Mouse (Mus musculus) embryonic facial prominence, embryonic 11.5 days (tissue): ENCODE data around the gene Samd4b. TPM values are rescaled to one million over a fixed set of nuclear protein-coding genes. Genes with fewer than 3 reads are reported as not detected.

Experiments
- ATAC-seq: fragments of 200-750 bp; cut with Nextera tagmentation; replicated peaks from 2 replicates; pipeline ENCODE4 v1.8.0; 2017; ENCODE audit warnings: low read depth; ENCODE audit not compliant: insufficient number of reproducible peaks, low FRiP score, low TSS enrichment
- DNase-seq: peaks from one replicate; pipeline ENCODE4 v3.0.0-alpha.2; 2015; ENCODE audit warnings: low spot score
- H3K27ac ChIP-seq: fragments of 300-500 bp; sonication (generic); replicated peaks from 2 replicates; pipeline ENCODE4 v1.5.1; 2014; ENCODE audit warnings: mild to moderate bottlenecking, low read depth, low read length, control low read depth
- H3K27me3 ChIP-seq: fragments of 300-500 bp; sonication (generic); 2 replicates; pipeline ENCODE4 v1.6.1; 2014; ENCODE audit warnings: mild to moderate bottlenecking, low read length, moderate library complexity, mixed read lengths; ENCODE audit not compliant: control insufficient read depth, insufficient read depth
- H3K36me3 ChIP-seq: fragments of 300-500 bp; sonication (generic); replicated peaks from 2 replicates; pipeline ENCODE4 v1.6.1; 2014; ENCODE audit warnings: low read depth, mild to moderate bottlenecking, low read length, moderate library complexity, mixed read lengths; ENCODE audit not compliant: control insufficient read depth, insufficient read depth
- H3K4me1 ChIP-seq: fragments of 300-500 bp; sonication (generic); 2 replicates; pipeline ENCODE4 v1.6.1; 2014; ENCODE audit warnings: low read length, mixed read lengths; ENCODE audit not compliant: control insufficient read depth, insufficient read depth
- H3K4me2 ChIP-seq: fragments of 300-500 bp; sonication (generic); 2 replicates; pipeline ENCODE4 v1.6.1; 2014; ENCODE audit warnings: low read depth, mild to moderate bottlenecking, control low read depth, low read length, moderate library complexity
- H3K4me3 ChIP-seq: fragments of 300-500 bp; sonication (generic); 2 replicates; pipeline ENCODE4 v1.5.1; 2014; ENCODE audit warnings: low read depth, low read length, control low read depth
- H3K9ac ChIP-seq: fragments of 300-500 bp; sonication (generic); replicated peaks from 2 replicates; pipeline ENCODE4 v1.6.1; 2014; ENCODE audit warnings: mild to moderate bottlenecking, control low read depth, low read length
- H3K9me3 ChIP-seq: fragments of 300-500 bp; sonication (generic); replicated peaks from 2 replicates; pipeline ENCODE4 v1.6.1; 2016; ENCODE audit warnings: mild to moderate bottlenecking, low read length, inconsistent platforms, mixed read lengths; ENCODE audit not compliant: control insufficient read depth
- WGBS: fragments of 180-500 bp; shearing (Covaris S2); extraction: QIAGEN DNeasy Blood & Tissue Kit; methylation state at CpG from one replicate; pipeline ENCODE4 v1.1.7; 2014; 5-methylcytosine and 5-hydroxymethylcytosine counted together
- polyA plus RNA-seq: library from polyadenylated mRNA; unstranded; fragments of >200 nt; fragmentation: Nextera tagmentation; extraction: Ambion mirVana; gene quantifications from 2 replicates; pipeline ENCODE4 v1.2.1, GENCODE M21; 2014

Gene Samd4b
- polyA plus RNA-seq, 1 experiment from 2014 or later: 29.4 TPM

GRCm38 (mm10) chr7:28565407-28565806, 32.5 kb downstream of the Samd4b start:
- H3K36me3 ChIP-seq: peaks cover 2% of the 10 kb centered on the region
- no peak for DNase-seq
- H3K9me3 ChIP-seq: no peaks in the 10 kb centered on the region
- H3K9ac ChIP-seq: no peak overlapping the region
- H3K4me1 ChIP-seq: no peaks in the 10 kb centered on the region
- WGBS: 74% methylated on average over 5 of the region's 5 CpGs
- H3K4me3 ChIP-seq: no peak overlapping the region
- no peak overlapping the region for H3K27ac ChIP-seq
- ATAC-seq: no peak
- no peaks in the 10 kb centered on the region for H3K27me3 ChIP-seq
- no peak overlapping the region for H3K4me2 ChIP-seq

GRCm38 (mm10) chr7:28562951-28563350, 35.0 kb downstream of the Samd4b start:
- Histone ChIP-seq H3K4me3 (no peak overlapping the region), H3K4me2 (no peak overlapping the region), H3K27ac (no peak overlapping the region), H3K4me1 (no peaks in the 10 kb centered on the region), H3K9ac (no peak overlapping the region), H3K27me3 (no peaks in the 10 kb centered on the region), H3K9me3 (no peaks in the 10 kb centered on the region), H3K36me3 (peaks cover 12% of the 10 kb centered on the region)
- WGBS: 91% methylated on average over 13 of the region's 13 CpGs
- DNase-seq (no peak), ATAC-seq (no peak)

GRCm38 (mm10) chr7:28562371-28562770, 35.6 kb downstream of the Samd4b start:
- no peak for DNase-seq
- no peaks in the 10 kb centered on the region for H3K27me3 ChIP-seq
- H3K9me3 ChIP-seq: no peaks in the 10 kb centered on the region
- no peak overlapping the region for H3K9ac ChIP-seq
- 91% methylated on average over 13 of the region's 13 CpGs for WGBS
- H3K36me3 ChIP-seq: peaks cover 10% of the 10 kb centered on the region
- H3K4me1 ChIP-seq: no peaks in the 10 kb centered on the region
- no peak for ATAC-seq
- H3K27ac ChIP-seq: no peak overlapping the region
- no peak overlapping the region for H3K4me3 ChIP-seq
- no peak overlapping the region for H3K4me2 ChIP-seq

GRCm38 (mm10) chr7:28561967-28562366, 36.0 kb downstream of the Samd4b start:
- no peaks in the 10 kb centered on the region for H3K9me3 ChIP-seq
- DNase-seq (no peak), ATAC-seq (no peak)
- 93% methylated on average over 11 of the region's 11 CpGs for WGBS
- H3K9ac ChIP-seq: no peak overlapping the region
- no peak overlapping the region for H3K4me3 ChIP-seq
- no peak overlapping the region for H3K4me2 ChIP-seq
- H3K4me1 ChIP-seq: no peaks in the 10 kb centered on the region
- H3K27me3 ChIP-seq: no peaks in the 10 kb centered on the region
- H3K36me3 ChIP-seq: peaks cover 10% of the 10 kb centered on the region
- no peak overlapping the region for H3K27ac ChIP-seq

- ATAC-seq (no peak), DNase-seq (no peak)
- WGBS: 92% methylated on average over 10 of the region's 10 CpGs
- Histone ChIP-seq H3K36me3 (peaks cover 10% of the 10 kb centered on the region), H3K4me1 (no peaks in the 10 kb centered on the region), H3K9ac (no peak overlapping the region), H3K27ac (no peak overlapping the region), H3K4me2 (no peak overlapping the region), H3K27me3 (no peaks in the 10 kb centered on the region), H3K9me3 (no peaks in the 10 kb centered on the region), H3K4me3 (no peak overlapping the region)
Observed at GRCm38 (mm10) chr7:28560856-28561255, 37.1 kb downstream of the Samd4b start.

GRCm38 (mm10) chr7:28558486-28558885, 39.5 kb downstream of the Samd4b start:
- Histone ChIP-seq H3K4me2 (no peak overlapping the region), H3K27ac (no peak overlapping the region), H3K27me3 (no peaks in the 10 kb centered on the region), H3K4me3 (no peak overlapping the region), H3K36me3 (peaks cover 10% of the 10 kb centered on the region), H3K4me1 (no peaks in the 10 kb centered on the region), H3K9me3 (no peaks in the 10 kb centered on the region), H3K9ac (no peak overlapping the region)
- ATAC-seq (no peak), DNase-seq (no peak)
- WGBS: 49% methylated on average over 4 of the region's 4 CpGs

GRCm38 (mm10) chr7:28557708-28558107, 40.2 kb downstream of the Samd4b start:
- no peak overlapping the region for H3K9ac ChIP-seq
- H3K27ac ChIP-seq: no peak overlapping the region
- ATAC-seq (no peak), DNase-seq (no peak)
- no peaks in the 10 kb centered on the region for H3K4me1 ChIP-seq
- no peak overlapping the region for H3K4me3 ChIP-seq
- no peaks in the 10 kb centered on the region for H3K9me3 ChIP-seq
- H3K36me3 ChIP-seq: peaks cover 10% of the 10 kb centered on the region
- H3K4me2 ChIP-seq: no peak overlapping the region
- H3K27me3 ChIP-seq: no peaks in the 10 kb centered on the region
- whole genome bisulfite sequencing: 71% methylated on average over 6 of the region's 6 CpGs

- no peaks in the 10 kb centered on the region for H3K27me3 ChIP-seq
- DNase-seq (no peak), ATAC-seq (no peak)
- WGBS: 82% methylated on average over 5 of the region's 5 CpGs
- H3K4me2 ChIP-seq: no peak overlapping the region
- H3K4me1 ChIP-seq: no peaks in the 10 kb centered on the region
- no peak overlapping the region for H3K27ac ChIP-seq
- H3K9me3 ChIP-seq: no peaks in the 10 kb centered on the region
- H3K9ac ChIP-seq: no peak overlapping the region
- H3K4me3 ChIP-seq: no peak overlapping the region
- peaks cover 10% of the 10 kb centered on the region for H3K36me3 ChIP-seq
Observed at GRCm38 (mm10) chr7:28557069-28557468, 40.9 kb downstream of the Samd4b start.
